Mouse (Mus musculus) mature B cell (primary cell): ENCODE results near the gene Eml6.
"Not testable (repeated sequence)": the region's sequence is repeated elsewhere in the genome, so short reads cannot be mapped to it uniquely, and the experiment has no call there.

Experiments
- in situ Hi-C: fragments of 300-500 bp; cut with MboI; formaldehyde crosslinking; loops from 2 replicates; pipeline ENCODE4 v1.14.3; 2019

Gene Eml6

GRCm38 (mm10) chr11:29861040-29861439, 164.8 kb downstream of the Eml6 start:
- in situ Hi-C loops: no loop called here

DNA sequence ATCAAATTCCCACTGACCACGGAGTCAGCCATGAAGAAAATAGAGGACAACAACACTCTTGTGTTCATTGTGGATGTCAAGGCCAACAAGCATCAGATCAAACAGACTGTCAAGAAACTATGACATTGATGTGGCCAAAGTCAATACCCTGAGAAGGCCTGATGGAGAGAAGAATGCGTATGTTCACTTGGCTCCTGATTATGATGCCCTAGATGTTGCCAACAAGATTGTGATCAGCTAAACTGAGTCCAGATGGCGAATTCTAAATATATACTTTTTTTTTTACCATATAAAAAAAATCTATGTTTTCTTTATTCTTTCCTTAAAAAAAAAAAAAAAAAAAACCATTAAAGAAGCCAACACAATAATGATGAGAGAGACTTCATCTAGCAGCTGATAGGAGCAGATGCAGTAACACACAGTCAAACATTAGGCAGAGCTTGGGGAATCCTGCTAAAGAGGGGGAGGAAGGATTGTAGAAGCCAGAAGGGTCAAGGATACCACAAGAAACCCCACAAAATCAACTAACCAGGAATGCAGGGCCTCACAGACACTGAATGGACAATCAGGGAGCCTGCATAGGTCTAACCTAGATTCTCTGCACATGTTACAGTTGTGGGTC, 185.1 kb downstream of the Eml6 start:
- in situ Hi-C loops: no loop called here

GRCm38 (mm10) chr11:29839781-29840180, 186.1 kb downstream of the Eml6 start:
- in situ Hi-C loops: no loop called here

- in situ Hi-C loops: no loop called here
Measured at GRCm38 (mm10) chr11:29837066-29837465, 188.8 kb downstream of the Eml6 start.

GRCm38 (mm10) chr11:29827729-29828128, 198.1 kb downstream of the Eml6 start:
- in situ Hi-C loops: no loop called here

DNA sequence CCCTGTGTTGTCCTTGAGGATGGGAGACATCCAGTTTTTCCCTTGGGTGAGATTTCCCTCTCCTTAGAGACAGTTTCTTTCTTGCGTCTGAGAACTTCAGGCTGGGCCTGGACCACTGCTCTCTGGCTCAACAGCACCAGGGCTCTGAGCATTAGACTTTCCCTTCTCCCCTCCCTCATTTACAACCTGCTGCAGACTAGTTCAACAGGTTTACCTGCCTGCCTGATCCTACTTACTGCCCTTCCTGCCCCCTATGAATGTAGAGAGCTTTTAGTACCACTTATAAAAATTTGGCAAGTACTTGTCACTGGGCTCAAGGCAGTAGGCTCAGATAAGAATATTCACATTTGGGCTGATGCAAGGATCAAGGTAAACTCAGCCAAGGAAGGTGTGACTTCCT, 199.8 kb downstream of the Eml6 start:
- in situ Hi-C loops: no loop called here

DNA sequence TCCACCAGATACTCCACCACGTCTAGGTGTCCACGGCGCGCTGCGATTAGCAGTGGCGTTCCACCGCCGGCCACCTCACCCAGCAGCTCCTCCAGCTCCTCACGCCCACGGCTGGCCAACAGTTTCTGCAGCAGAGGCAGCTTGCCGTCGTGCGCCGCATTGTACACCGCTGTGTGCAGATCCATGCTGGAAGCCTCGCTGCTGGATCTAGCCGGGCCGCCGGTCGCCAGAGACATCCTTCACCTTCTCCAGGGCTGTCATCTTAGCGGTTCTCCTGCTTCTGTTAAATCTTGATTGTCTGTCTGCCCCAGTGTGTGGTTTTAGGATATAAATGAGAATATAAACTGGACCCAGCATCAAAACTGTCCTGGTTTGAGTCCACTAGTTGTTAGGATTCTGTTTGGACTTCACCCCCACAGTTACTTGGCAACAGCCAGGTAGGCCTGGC, 200.5 kb downstream of the Eml6 start, which contains the start of gene 4931440F15Rik:
TSS of gene 4931440F15Rik (minus strand) at position 398 of the 448 bp plus-strand sequence.
- in situ Hi-C loops: not testable (repeated sequence)

DNA sequence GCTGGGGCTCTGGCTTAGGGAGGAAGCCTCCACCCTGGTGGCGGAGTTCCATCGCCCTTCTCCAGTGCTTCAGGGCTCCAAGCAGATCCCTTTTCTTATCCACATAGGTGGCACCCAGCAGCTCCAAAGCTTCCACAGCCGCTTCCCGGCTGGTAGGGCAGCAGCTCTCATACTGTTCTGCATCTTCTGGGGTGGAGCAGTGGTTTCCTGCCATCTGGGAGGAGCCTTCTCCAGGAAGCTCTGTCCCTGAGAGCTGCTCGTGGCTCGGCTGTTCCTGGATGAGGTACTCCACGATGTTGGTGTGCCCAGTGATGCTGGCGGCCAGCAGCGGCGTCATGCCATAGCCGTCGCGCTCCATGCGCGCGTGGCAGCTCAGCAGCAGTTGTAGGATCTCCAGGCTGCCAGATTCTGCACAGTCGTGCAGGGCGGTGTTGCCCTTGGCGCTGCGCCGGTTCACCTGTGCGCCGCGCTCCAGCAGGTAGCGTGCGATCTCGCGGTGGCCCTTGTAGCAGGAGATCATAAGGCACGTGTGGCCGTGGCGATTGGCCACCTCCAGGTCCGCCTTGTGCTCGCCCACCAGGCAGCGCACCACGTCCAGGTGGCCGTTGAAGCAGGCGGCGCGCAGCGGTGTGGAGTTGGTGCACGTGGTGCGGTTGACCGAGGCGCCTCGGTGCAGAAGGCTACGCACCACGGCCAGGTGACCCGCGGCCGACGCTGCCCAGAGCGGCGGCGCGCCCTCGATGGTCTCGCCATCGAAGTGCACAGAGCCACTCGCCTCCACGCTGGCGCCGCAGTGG, 201.2 kb downstream of the Eml6 start:
- in situ Hi-C loops: not testable (repeated sequence)

DNA sequence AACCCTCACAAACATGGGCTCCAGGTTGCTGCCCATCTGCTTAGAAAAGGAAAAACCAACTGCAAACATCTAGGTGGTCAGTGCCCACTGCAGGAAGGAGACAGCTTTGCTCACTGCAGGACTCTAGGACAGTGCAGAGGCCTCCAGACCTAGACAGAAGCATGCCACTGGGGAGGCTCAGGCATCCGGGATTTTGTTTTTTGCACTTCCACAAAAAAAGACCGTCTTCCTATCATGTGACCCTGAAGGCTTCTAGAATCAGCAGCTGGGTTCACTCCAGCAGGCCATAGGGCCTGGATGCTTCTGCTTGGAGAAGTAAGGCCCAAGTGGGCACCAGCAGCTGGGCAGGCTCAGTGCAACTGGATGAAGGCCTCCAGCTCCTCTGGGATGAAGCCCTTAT, 202.7 kb downstream of the Eml6 start:
- in situ Hi-C loops: no loop called here

DNA sequence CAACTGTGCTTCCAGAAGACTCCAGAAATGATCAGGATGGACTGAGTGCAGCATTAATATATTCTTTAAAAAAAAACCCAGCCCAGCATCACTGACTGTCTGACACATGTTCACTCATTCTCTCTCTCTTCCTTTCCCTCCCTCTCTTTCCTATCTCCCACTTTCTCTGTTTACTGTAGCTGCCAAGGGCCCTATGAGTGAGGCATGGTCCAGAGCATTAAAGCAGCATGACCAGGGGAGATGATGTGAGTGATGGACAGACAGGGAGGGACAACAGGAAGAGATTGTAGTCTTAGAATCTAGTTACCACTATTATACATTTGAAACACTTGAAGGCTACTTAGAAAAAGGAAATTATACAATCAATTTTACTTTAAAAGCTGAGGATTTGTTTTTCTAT, 210.2 kb downstream of the Eml6 start:
- in situ Hi-C loops: no loop called here

GRCm38 (mm10) chr11:29815261-29815660, 210.6 kb downstream of the Eml6 start:
- in situ Hi-C loops: no loop called here

- in situ Hi-C loops: no loop called here
Measured at GRCm38 (mm10) chr11:29813267-29813666, 212.6 kb downstream of the Eml6 start.

DNA sequence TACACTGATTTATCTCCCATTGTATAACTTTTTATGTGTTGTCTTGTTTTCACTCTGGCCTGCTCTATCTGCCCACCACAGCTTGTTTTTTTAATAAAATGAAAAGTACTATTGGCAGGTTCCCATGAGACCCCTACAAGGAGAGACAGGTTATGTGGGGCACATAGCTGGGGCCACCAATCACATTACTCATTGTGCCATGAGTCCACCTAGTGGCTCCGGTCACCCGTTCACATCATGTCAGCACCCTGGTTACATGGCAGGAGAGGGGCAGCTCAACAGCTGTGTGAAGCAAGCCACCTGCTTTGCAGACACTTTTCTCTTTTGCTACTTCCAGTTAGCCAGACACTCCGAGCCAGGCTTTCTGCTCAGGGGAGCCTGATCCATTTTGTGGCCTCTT, 213.4 kb downstream of the Eml6 start:
- in situ Hi-C loops: no loop called here

DNA sequence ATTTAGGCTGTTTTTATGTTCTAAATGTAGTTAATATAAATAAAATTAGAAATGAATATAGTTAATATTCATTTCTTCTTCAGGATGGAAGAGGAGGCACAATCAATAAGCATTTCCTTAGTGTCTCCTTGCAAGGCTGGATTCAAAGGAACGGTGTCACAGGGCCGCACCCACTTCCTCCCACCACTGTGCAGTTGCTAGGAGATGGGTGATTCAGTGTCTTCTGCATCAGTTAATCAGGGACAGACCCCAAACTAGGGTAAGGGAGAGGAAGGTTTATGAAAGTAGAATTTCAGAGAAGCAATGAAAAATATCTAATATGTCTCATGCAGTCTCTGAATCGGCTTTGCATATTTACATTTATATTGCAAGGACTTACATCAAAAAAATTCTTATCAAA, 215.5 kb downstream of the Eml6 start:
- in situ Hi-C loops: no loop called here

- in situ Hi-C loops: no loop called here
Measured at GRCm38 (mm10) chr11:29808981-29809589, 216.7 kb downstream of the Eml6 start.

- in situ Hi-C loops: no loop called here
Measured at GRCm38 (mm10) chr11:29808173-29808980, 217.5 kb downstream of the Eml6 start.

DNA sequence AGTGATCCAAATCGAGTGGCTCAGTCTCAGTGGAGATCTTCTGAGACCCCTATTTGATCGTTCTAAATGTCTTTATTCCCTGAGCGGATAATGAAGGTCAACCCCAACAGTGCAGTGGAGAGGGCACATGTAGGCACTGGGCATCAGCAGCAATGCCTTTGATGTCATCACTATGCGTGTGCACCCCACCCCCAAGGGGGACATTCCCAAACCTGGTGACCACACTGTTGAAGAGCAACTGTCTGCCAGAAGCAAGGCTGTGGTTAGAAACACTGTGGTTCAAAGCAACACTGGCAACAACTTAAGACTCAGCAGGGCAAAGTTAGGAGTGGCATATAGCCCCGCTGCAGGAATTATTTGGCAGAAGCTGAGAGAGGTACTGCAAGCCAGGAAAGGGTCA, 218.5 kb downstream of the Eml6 start:
- in situ Hi-C loops: no loop called here

GRCm38 (mm10) chr11:29801432-29802427, 224.1 kb downstream of the Eml6 start:
- in situ Hi-C loops: no loop called here

GRCm38 (mm10) chr11:29799839-29800238, 226.0 kb downstream of the Eml6 start:
- in situ Hi-C loops: no loop called here

GRCm38 (mm10) chr11:29795106-29795505, 230.7 kb downstream of the Eml6 start:
- in situ Hi-C loops: no loop called here

- in situ Hi-C loops: no loop called here
Measured at GRCm38 (mm10) chr11:29794475-29794874, 231.4 kb downstream of the Eml6 start.
